Mouse (Mus musculus) lung, postnatal 4 days (tissue): Measurements from ENCODE around the gene Hap1.
"Not testable (repeated sequence)": the region's sequence is repeated elsewhere in the genome, so short reads cannot be mapped to it uniquely, and the experiment has no call there.

ENCODE experiments used
- DNase-seq, 2 experiments: peaks; one replicate each; pipeline ENCODE4 v3.0.0; 2021

The Hap1 gene

GRCm38 (mm10) chr11:100317826-100318380, 38.0 kb downstream of the Hap1 start:
- no peak for DNase-seq

- no peak for DNase-seq
These were observed 40.5 kb downstream of the Hap1 start for GRCm38 (mm10) chr11:100315439-100315838.

GRCm38 (mm10) chr11:100313424-100313823, 42.5 kb downstream of the Hap1 start:
- no peak for DNase-seq

DNA sequence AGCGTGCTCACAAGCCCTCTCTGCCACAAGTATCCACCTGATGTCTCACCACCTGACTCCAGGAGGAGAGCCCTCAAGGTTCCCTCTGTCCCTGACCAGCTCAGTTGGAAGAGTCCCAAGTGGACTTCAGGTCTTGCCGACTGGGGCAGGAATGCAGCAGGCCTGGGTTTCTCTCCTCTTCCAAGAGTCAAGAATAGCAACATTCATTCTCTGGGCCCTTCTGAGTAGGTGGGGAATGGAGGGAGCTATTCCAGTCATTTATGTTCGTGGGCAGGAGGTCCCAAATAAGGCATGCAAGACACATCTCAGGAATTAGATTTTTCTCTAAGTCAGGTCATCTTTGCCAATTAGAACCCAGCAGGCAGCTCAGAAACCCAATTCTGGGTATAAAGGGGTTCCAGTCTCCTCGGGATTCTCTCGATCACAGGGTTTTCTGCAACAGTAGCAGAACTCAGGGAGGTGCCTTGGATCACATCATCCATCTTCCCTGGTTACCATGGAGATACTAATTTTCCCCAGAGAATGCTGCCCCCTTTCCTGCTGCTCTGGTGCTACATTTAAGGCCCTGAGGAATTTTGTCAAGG, 43.7 kb downstream of the Hap1 start:
- DNase-seq: peak; percentile 48 to 83

DNA sequence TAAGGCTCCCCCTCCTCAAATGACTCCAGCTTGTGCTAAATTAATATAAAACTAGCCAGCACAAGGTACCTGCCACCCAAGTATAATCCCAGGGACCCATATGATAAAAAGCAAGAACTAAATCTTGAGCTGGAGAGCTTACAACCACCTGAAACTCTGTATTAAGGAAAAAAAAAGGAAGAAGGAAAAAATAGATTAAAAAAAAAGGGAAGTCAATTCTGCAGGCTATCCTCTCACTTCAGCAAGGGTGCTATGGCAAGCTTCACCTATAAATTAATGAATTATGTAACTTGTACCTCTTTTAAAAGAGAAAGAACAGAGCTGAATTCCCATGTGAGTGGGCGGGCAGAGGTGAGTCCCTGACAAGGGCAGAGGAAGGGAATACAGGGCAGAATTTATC, 44.3 kb downstream of the Hap1 start:
- DNase-seq: no peak

GRCm38 (mm10) chr11:100308672-100309071, 47.3 kb downstream of the Hap1 start:
- not testable (repeated sequence) for DNase-seq

DNA sequence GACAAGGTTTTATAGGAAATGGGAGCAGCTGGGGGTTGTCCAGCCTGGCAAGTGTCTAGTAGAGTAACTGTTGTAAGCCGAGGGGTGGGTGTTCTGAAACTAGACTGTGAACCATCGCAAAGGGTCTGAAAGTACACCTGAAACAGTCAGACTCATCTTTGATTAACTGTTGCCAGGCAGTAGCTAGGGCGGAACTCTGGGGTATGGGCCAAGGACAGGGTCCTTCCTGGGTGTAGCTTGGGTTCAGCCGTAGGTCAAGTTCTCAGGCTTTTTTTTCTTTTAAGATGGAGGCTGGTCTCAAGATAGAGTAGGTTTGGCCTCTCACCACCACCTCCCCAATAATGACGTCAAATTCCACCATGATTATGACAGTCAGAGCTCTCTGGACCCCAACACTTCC, 48.0 kb downstream of the Hap1 start:
- no peak for DNase-seq

DNA sequence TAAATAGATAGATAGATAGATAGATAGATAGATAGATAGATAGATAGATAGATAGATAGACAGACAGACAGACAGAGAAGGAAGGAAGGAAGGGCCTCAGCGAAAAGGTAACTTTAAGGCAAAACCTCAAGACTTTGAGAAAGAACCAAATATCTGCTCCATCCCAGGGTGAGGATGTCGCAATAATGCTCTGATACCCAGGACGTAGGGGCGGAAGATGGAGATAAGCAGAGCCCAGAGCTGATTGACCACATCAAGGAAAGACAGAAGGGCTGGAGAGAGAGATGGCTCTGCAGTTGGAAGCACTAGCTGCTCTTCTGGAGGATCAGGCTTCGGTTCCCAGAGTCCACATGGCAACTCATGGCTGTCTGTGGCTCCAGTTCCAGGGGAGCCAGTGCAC, 54.6 kb downstream of the Hap1 start:
- no peak for DNase-seq

DNA sequence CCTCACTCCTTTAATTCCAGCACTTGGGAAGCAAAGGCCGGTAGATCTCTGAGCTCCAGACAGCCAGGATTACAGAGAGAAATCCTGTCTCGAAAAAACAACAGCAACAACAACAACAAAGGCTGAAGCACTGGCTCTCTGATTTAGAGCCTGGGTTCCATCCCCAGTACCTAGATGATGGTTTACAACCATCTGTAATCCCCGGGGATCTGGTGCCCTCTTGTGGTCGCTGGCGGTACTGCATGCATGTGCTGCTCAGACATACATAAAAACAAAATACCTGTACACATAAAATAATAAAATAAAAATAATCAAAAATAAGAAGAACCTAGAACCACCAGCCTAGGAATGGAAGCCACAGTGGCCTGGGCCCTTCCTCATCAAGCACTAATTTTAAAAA, 55.6 kb downstream of the Hap1 start:
- DNase-seq: peak in 1 of 2 experiments; percentile 65

DNA sequence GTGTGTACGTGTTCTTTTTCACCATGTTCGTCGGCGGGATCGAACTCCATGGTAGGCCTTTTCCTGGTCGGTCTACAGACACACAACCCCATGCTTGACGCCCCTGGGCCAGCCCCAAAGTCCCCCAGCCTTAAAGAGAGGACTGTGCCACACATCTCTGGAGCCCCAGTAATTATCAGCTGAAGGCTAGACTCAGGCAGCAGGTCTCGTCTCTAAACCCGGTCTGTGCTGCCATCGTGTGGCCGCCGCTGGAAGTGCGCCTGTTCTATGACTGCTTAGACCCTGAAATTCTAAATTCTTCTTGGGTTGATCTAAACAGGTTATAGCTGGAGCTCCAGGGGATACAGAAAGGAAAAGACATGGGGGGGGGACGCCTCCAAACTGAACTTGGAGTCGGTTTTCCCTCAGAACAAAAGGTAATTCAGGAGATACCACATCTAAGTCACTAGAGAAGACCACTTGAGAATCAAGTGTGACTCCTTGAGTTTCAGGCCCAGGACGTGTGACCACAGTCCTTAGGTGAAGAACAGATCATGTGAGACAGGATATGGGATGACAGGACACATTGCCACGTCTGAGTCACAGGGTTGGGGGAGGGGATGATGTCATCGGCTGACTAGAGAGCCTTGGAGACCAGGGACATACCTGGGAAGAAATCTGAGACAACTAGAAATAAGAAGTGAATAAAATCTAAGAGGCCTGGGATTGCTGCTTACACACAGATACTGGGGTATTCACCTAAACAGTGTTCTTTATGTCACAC, 57.5 kb downstream of the Hap1 start:
- DNase-seq: peak; percentile 77 to 86

DNA sequence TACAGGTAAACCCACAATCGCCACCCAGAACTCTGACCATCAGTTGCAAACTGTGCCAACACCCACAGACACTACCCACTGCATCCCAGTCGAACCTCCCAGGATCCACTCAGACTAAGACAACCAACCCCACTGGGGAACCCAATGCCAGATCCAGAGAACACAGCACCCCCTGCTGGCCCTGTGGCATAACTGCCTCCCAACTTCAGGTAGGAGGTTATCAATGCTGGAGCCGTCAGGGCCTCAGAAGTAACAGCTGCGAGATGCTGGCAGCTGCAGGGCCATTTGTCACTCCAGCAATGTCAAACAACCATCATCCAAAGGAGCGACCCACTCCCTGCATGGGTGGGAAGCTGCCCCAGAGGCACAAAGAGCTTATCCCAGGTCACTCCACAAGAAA, 58.1 kb downstream of the Hap1 start:
- peak in 1 of 2 experiments; percentile 17 for DNase-seq
